Mouse (Mus musculus): ENCODE data around the gene Gipc2. TPM values are rescaled to one million over a fixed set of nuclear protein-coding genes. Genes with fewer than 3 reads are reported as not detected.

Gipc2 gene
- polyA plus RNA-seq, 1 experiment from 2014 or later = 12.3 TPM

DNA sequence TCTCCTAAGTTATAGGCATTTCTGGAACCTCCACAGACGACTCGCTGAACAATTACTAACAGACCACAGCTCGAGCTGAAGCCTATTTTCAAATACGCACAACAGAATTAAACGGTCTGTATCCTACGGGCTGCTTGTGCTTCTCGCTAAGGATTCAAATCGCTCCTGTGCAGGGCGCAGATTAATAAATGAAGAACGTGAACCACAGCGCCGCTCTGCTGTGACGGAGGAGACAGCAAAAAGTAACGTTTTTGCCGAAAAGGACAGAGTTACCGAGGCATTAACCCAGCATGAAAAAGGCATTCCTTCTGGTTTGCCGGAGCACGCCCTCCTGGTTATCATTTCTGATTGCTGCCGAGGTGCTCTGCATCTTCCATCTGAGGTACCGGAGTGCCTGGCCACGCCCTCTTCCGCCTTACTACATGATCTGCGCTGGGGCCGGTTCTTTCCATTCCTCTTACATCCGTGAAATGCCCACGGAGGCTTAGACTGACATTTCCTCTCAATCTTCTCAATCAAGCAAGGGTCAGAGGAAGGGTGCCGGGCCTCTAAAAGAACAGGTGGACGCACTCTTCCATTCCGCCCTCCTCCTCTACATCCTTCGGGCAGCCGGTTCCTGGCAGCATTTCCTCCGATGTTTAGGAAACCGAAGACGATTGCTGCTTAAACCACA lies 73.5 kb downstream of the Gipc2 start:
- Histone ChIP-seq H3K4me2 (peak overlapping the region; percentile 29), H3K27ac (no peak overlapping the region), H3K9ac (no peak overlapping the region), H3K4me3 (no peak overlapping the region), H3K27me3 (replicated peaks) (peaks cover 22% of the 10 kb centered on the region), H3K4me1 (no peaks in the 10 kb centered on the region), H3K9me3 (replicated peaks) (no peaks in the 10 kb centered on the region), H3K36me3 (no peaks in the 10 kb centered on the region)
- no peak for ATAC-seq
- 48% methylated on average over 34 of the region's 34 CpGs for WGBS (ENCODE audit: insufficient replicate concordance)

DNA sequence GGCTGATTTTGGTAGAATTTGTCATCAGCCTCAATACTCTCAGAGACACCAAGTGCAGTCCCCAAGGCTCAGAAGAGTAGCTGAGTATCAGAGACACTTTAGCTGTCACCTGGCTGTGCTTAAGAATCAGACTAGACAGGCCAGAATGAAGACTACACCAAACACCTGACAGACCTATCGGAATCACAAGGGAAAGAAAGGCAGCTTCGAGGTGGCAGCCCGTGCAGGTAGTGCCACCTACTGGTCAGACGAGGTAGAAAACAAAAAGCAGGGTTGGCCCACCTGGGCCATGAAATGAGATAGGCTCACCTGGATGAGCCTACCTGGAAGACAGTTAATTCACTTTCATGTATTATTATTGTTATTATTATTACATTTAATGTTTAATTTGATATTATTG lies 76.9 kb downstream of the Gipc2 start:
- ATAC-seq = no peak
- no peaks in the 10 kb centered on the region for H3K36me3 ChIP-seq
- no peak overlapping the region for H3K9ac ChIP-seq
- 12% methylated on average over 4 of the region's 4 CpGs for WGBS (ENCODE audit: insufficient replicate concordance)
- H3K9me3 ChIP-seq (replicated peaks) = no peaks in the 10 kb centered on the region
- H3K27me3 ChIP-seq (replicated peaks) = peaks cover 15% of the 10 kb centered on the region; the same call in 1 of the 2 replicates
- no peaks in the 10 kb centered on the region for H3K4me1 ChIP-seq
- H3K27ac ChIP-seq = no peak overlapping the region
- H3K4me2 ChIP-seq = no peak overlapping the region
- H3K4me3 ChIP-seq = no peak overlapping the region

DNA sequence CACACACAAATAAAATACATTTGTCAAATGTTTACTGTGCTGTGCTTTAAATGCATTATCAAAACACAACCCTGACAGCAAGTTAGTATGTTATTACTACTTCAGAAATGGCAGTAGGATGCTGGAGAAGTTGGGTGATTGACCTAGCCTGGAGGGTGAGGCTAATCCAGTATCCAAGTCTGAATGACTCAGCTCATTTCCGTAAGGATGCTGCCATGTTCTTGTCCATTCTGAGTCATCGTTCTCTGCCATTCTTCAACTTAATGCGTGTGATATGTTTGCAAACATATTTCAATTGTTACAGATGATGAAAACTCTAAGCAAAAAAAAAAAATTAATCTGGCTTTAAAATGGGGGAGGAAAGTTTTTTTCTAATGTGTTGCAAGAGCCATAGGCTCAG lies 84.6 kb downstream of the Gipc2 start:
- no peaks in the 10 kb centered on the region for H3K4me1 ChIP-seq
- H3K36me3 ChIP-seq = no peaks in the 10 kb centered on the region
- ATAC-seq = no peak
- H3K4me3 ChIP-seq = no peak overlapping the region
- no peaks in the 10 kb centered on the region for H3K27me3 ChIP-seq (replicated peaks)
- no peak overlapping the region for H3K4me2 ChIP-seq
- H3K9ac ChIP-seq = no peak overlapping the region
- no peaks in the 10 kb centered on the region for H3K9me3 ChIP-seq (replicated peaks)
- 73% methylated on average over 3 of the region's 3 CpGs for WGBS (ENCODE audit: insufficient replicate concordance)
- no peak overlapping the region for H3K27ac ChIP-seq

DNA sequence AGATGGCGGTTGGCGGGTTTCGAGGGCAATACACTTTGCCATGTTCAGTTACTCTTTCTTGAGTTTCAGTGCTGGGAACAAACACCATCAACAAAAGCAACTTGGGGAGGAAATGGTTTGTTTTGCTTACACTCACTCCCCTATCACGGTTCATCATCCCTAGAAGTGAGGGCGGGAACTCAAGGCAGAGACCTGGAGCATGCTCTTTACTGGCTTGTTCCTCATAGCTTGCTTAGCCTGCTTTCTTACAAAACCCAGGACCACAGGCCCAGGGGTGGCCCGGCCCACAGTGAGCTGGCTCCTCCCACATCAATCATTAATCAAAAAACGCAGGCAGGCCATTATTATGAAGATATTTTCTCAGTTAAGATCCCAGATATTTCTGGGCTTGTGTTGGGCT lies 89.9 kb downstream of the Gipc2 start:
- WGBS (ENCODE audit: insufficient replicate concordance) = 66% methylated on average over 7 of the region's 7 CpGs
- Histone ChIP-seq H3K9ac (no peak overlapping the region), H3K36me3 (no peaks in the 10 kb centered on the region), H3K4me1 (no peaks in the 10 kb centered on the region), H3K27me3 (replicated peaks) (no peaks in the 10 kb centered on the region), H3K4me2 (no peak overlapping the region), H3K4me3 (no peak overlapping the region), H3K27ac (no peak overlapping the region), H3K9me3 (replicated peaks) (no peaks in the 10 kb centered on the region)
- ATAC-seq = no peak

DNA sequence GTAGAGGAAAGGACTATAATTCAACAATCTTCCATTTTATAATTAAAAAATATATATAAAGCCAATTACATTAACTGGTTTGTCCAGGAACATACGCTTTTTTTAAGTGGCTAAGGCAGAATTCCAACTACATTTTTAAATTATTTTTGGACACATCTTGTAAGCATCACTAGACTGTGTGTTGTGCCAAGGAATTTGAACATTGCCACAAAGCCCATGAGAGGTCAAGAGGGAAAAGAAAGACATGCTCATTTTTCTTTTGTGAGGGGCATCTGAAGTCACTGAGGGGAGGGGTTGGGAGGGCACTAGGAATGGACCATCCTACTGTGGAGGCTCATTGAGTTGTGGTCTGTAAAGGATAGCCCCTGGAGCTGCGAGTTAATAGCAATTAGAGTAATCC lies 97.0 kb downstream of the Gipc2 start:
- Histone ChIP-seq H3K9me3 (replicated peaks) (no peaks in the 10 kb centered on the region), H3K27me3 (replicated peaks) (peaks cover 17% of the 10 kb centered on the region), H3K36me3 (no peaks in the 10 kb centered on the region), H3K4me1 (no peaks in the 10 kb centered on the region), H3K27ac (no peak overlapping the region), H3K4me2 (no peak overlapping the region), H3K4me3 (no peak overlapping the region), H3K9ac (no peak overlapping the region)
- WGBS (ENCODE audit: insufficient replicate concordance) = 62% methylated on average over 2 of the region's 2 CpGs
- ATAC-seq = no peak

DNA sequence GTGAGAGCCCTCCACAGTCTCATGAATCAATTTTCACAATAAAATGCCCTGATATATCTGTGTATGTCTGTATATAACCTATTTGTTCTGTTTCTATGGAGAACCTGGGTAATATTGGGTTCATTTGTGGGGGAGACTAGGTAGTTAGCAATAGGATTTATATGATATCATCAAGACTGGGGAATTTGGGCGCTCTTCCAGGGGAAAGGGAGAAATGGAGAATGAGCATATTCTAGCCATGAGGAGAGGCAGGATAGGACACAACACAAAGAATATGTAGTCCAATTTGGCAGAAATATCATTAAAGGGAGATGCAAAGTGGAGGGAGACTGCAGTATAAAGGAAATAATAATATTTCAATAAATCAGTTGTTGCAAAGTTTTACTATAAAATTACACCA lies 97.7 kb downstream of the Gipc2 start:
- no peak for ATAC-seq
- H3K4me1 ChIP-seq = no peaks in the 10 kb centered on the region
- no peak overlapping the region for H3K27ac ChIP-seq
- 68% methylated on average over 1 of the region's 1 CpGs for WGBS (ENCODE audit: insufficient replicate concordance)
- H3K36me3 ChIP-seq = no peaks in the 10 kb centered on the region
- H3K4me2 ChIP-seq = no peak overlapping the region
- no peak overlapping the region for H3K4me3 ChIP-seq
- H3K27me3 ChIP-seq (replicated peaks) = peaks cover 17% of the 10 kb centered on the region
- H3K9me3 ChIP-seq (replicated peaks) = no peaks in the 10 kb centered on the region
- no peak overlapping the region for H3K9ac ChIP-seq

DNA sequence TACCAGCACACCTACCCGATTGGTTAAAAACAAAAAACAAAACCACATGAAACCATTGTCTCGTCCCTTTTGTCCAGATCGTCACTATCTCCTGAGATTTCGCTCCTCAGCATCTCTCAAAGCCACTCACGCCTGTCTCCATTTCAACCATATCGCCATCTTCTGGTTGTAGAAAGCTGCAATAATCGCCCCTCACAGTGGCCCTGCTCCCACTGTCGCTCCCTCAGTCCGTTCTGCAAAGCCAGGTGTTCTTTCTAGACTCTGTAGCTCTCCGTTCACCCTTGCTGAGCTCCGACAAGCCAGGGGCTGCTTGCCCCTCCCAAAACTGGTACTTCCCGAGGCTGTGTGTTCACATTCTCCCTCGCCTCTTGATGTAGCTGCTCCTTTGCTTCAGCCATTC lies 99.3 kb downstream of the Gipc2 start:
- no peaks in the 10 kb centered on the region for H3K4me1 ChIP-seq
- H3K4me2 ChIP-seq = no peak overlapping the region
- H3K27me3 ChIP-seq (replicated peaks) = peaks cover 17% of the 10 kb centered on the region
- WGBS (ENCODE audit: insufficient replicate concordance) = 25% methylated on average over 13 of the region's 13 CpGs
- H3K27ac ChIP-seq = no peak overlapping the region
- H3K9me3 ChIP-seq (replicated peaks) = no peaks in the 10 kb centered on the region
- ATAC-seq = no peak
- no peak overlapping the region for H3K9ac ChIP-seq
- H3K36me3 ChIP-seq = no peaks in the 10 kb centered on the region
- no peak overlapping the region for H3K4me3 ChIP-seq

DNA sequence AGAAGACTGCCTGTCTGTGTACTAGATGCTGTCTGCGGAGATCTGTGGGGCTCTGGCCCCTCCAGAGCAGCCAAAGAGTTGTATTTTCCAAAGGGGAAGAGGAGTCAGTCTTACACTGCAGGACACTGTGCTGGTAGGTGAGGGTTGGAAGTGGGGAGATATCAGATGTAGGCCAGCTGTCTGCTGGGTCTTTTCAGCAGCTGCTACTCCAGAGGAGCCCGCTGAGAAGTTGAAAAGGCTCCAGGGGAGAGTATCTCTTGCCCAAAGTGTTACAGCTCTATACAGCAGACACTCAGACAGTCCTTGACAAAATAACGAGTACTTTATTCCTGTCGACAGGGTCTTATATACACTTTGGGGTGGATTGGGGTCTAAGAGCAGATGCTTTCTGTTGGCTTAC lies 100.2 kb downstream of the Gipc2 start:
- no peak overlapping the region for H3K4me2 ChIP-seq
- H3K9me3 ChIP-seq (replicated peaks) = no peaks in the 10 kb centered on the region
- H3K4me1 ChIP-seq = no peaks in the 10 kb centered on the region
- no peak for ATAC-seq
- H3K9ac ChIP-seq = no peak overlapping the region
- H3K27ac ChIP-seq = no peak overlapping the region
- H3K4me3 ChIP-seq = no peak overlapping the region
- no peaks in the 10 kb centered on the region for H3K36me3 ChIP-seq
- WGBS (ENCODE audit: insufficient replicate concordance) = 58% methylated on average over 4 of the region's 4 CpGs
- peaks cover 17% of the 10 kb centered on the region for H3K27me3 ChIP-seq (replicated peaks)

DNA sequence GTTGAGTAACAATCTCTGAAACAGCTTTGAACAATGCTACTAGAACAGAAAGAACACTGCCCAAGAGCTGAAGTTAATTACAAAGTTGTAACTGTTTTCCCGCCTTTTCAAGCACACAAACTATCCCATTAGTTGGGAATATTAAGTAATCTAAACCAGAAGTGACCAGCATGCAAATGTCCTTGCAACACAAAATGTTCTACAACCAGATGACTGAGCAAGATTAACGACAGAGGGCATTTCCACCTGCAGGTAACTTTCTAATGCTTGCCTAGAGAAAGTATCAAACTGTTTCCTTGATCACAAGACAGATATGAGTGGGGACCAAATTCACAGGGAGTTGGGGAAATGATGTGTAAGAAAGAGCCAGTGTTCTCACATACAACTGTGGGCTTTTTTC lies 101.9 kb downstream of the Gipc2 start:
- Histone ChIP-seq H3K4me1 (no peaks in the 10 kb centered on the region), H3K9me3 (replicated peaks) (no peaks in the 10 kb centered on the region), H3K36me3 (no peaks in the 10 kb centered on the region), H3K27me3 (replicated peaks) (peaks cover 17% of the 10 kb centered on the region; the same call in 1 of the 2 replicates), H3K4me3 (no peak overlapping the region), H3K9ac (no peak overlapping the region), H3K4me2 (no peak overlapping the region), H3K27ac (no peak overlapping the region)
- ATAC-seq = no peak
- WGBS (ENCODE audit: insufficient replicate concordance) = 43% methylated on average over 2 of the region's 2 CpGs

DNA sequence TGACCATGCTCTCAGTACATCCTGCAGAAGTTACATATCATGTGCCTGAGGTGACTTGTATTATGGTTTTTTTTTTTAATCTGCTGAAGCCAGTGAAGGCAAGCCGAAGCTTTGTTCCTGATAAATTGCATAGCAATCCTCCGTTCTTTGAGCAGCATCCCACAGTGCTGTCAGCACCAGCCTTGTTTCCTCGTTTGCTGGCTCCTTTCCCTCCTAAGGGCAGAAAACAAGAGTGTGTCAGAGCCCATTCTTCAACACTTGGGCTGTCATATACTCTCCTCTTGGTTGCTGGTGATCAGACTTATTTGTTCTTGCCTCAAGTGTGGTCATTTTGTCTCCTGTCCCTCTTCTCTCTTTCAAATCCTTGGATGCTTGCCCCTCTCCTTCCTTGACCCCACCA lies 103.2 kb downstream of the Gipc2 start:
- Histone ChIP-seq H3K9me3 (replicated peaks) (no peaks in the 10 kb centered on the region), H3K4me3 (no peak overlapping the region), H3K4me1 (no peaks in the 10 kb centered on the region), H3K36me3 (no peaks in the 10 kb centered on the region), H3K27me3 (replicated peaks) (peaks cover 17% of the 10 kb centered on the region; the same call in 1 of the 2 replicates), H3K4me2 (no peak overlapping the region), H3K27ac (no peak overlapping the region), H3K9ac (no peak overlapping the region)
- no peak for ATAC-seq
- WGBS (ENCODE audit: insufficient replicate concordance) = 50% methylated on average over 3 of the region's 3 CpGs

DNA sequence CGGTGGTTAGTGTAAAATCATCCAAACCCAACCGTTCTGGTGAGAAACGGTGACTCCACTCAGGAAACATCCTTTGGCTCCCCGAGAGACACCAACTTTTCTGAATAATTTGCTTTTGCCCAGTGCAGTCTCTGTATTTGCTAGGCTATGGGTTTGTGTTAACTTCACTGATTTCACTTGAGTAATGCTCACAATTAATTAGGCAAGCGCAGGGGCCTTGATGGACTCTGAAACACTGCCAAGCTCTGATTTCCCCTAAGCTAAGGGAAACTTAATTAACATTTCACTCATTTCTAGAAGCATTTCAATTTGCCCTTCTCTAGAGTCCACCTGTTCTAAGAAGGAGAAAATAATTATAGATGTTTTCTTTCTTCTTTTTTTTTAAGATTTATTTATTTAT lies 104.9 kb downstream of the Gipc2 start:
- H3K9me3 ChIP-seq (replicated peaks) = no peaks in the 10 kb centered on the region
- H3K36me3 ChIP-seq = no peaks in the 10 kb centered on the region
- H3K4me2 ChIP-seq = no peak overlapping the region
- H3K4me1 ChIP-seq = no peaks in the 10 kb centered on the region
- peaks cover 3% of the 10 kb centered on the region; the same call in 1 of the 2 replicates for H3K27me3 ChIP-seq (replicated peaks)
- no peak overlapping the region for H3K4me3 ChIP-seq
- 80% methylated on average over 5 of the region's 5 CpGs for WGBS (ENCODE audit: insufficient replicate concordance)
- H3K9ac ChIP-seq = no peak overlapping the region
- no peak for ATAC-seq
- H3K27ac ChIP-seq = no peak overlapping the region

DNA sequence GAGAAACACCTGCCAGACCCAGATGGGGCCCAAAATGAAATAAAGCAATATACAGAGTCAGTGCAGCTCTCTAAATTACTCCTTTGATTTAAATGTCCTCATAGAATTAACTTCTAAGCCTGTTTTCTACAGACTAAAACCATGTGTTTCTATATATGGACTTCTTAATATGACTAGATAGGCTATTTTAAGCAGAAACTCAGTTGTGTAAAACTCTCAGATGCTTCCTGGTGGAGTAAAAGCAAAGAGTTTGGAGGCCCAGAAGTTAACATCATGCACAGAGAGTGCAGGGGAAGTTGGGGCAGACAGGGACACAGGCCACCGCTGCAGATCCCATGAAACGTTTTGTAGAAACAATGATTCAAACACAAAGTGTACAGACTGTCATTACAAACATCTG lies 107.8 kb downstream of the Gipc2 start:
- Histone ChIP-seq H3K9me3 (replicated peaks) (no peaks in the 10 kb centered on the region), H3K9ac (no peak overlapping the region), H3K27me3 (replicated peaks) (no peaks in the 10 kb centered on the region), H3K27ac (no peak overlapping the region), H3K4me2 (no peak overlapping the region), H3K4me3 (no peak overlapping the region), H3K4me1 (no peaks in the 10 kb centered on the region), H3K36me3 (no peaks in the 10 kb centered on the region)
- no peak for ATAC-seq
- WGBS (ENCODE audit: insufficient replicate concordance) = 55% methylated on average over 2 of the region's 2 CpGs

DNA sequence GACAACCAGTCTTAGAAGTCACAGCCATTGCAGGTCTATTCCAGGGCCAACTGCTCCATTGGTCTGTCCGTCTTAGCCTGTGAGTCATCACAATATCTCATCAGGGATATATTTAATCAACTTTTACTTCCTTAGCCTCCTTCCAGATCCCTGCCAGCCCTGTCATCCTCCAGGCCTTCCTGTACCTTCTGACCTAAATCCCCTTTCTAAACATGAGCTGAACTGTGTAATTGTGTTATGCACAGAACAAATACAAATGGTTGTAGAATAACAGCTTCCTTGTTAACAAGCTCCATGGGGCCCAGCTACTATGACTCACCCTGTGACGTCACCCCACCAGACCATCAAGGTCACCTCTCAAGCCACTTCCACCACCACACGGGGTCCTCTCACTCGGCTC lies 111.8 kb downstream of the Gipc2 start:
- no peaks in the 10 kb centered on the region for H3K36me3 ChIP-seq
- 55% methylated on average over 4 of the region's 4 CpGs for WGBS (ENCODE audit: insufficient replicate concordance)
- no peak for ATAC-seq
- no peaks in the 10 kb centered on the region for H3K4me1 ChIP-seq
- no peak overlapping the region for H3K9ac ChIP-seq
- no peaks in the 10 kb centered on the region for H3K27me3 ChIP-seq (replicated peaks)
- no peaks in the 10 kb centered on the region for H3K9me3 ChIP-seq (replicated peaks)
- H3K4me3 ChIP-seq = no peak overlapping the region
- no peak overlapping the region for H3K4me2 ChIP-seq
- no peak overlapping the region for H3K27ac ChIP-seq

Measured in liver, embryonic 12.5 days (tissue).